Mouse (Mus musculus) ZHBTc4 (cell line): ENCODE data around the gene Retreg2.

Experiments used
- DNase-seq: peaks from one replicate; pipeline ENCODE4 v3.0.0-alpha.2; 2011; ENCODE audit warnings: low read depth, low spot score

The Retreg2 gene

DNA sequence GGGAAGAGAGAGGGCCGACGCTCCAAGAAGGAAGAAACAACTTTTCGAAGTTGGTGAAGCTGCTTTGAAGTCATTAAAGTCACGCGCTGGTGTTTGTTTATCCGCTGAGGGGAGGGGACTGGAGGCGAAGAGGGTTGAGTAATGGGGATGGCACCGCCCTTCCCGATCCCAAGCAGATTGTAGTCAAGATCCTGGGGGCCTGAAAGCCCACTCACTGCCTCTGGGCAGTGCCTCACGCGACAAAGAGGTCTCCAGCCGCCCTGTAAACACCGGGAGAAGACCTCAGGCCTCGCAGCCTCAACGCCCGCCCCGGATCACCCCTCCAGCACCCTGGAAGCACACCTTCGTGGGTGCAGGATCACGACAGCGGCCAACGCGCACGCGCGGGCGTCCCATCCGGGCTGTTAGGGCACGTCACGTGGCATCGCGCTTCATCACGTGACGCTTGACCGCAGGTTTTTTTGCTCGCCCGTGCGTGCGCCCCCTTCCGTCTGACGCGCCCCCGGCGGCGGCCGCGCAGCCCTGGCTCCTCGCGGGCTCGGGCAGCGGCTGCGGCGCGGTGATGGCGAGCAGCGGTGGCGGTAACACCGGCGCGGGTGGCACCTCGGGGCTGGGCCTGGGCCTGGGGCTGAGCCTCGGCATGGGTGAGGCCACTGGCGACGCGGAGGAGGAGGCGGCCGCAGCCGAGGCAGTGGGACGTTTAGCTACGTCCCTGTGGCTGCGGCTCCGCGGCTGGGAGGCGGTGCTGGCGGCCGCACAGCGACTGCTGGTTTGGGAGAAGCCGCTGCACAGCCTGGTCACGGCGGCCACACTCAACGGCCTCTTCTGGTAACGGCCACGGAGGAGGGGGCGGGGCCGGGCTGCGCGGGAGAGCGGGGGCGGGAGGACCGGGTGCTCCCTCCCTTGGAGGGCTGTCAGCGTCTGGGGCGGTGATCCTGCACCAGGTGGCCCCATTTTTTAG lies at the start of gene Retreg2, which contains the start of gene Cnppd1:
TSS of gene Retreg2 (plus strand) at position 478 of the 961 bp plus-strand sequence.
TSS of gene Cnppd1 (minus strand) at position 411 of the 961 bp plus-strand sequence.
- DNase-seq = peak; percentile 97

- DNase-seq = no peak
Observed at GRCm38 (mm10) chr1:75122211-75122610, 20.4 kb upstream of the Retreg2 start.

GRCm38 (mm10) chr1:75124346-75125321 lies 17.9 kb upstream of the Retreg2 start, which contains the start of gene Nhej1:
Gene Nhej1 (minus strand): TSS chr1:75125200.
- peak; percentile 99 for DNase-seq

DNA sequence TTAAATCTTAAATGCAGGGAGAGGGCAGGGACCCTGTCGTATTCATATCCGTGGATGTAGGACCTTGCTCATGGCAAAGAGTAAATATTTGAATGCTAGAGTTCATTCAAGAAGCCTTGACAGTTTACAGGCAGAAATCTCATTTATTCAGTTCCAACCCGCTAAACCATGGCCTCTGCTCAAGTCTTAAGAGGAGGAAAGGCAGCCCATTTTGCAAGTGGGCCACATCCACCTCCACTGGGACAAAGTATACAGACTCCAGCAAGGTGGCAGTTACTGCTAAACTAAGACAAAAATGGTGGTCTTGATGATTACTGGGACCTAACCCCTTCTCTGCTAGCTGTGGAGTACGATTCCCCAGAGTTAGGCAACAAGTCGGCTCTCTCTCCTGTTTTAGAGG lies 17.2 kb upstream of the Retreg2 start:
- DNase-seq = no peak

DNA sequence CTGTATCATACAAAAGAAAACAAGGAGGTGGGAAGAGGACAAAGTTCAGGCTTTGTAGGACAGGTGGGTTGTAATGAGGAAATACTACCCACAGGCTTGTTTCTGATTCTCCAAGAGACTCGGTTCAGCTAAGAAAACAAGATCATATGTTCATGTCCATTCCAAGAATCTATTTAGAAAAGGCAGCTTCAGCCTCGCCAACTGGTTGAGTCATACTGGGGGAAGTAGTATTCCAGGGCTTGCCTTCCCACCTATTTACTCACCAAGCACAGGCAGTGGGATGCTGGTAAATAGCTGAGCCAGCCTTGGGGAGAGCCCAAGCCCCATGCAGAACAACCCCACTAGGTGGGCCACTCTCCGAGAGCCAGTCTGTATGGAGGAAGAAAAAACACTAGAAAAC lies 13.9 kb upstream of the Retreg2 start:
- no peak for DNase-seq

DNA sequence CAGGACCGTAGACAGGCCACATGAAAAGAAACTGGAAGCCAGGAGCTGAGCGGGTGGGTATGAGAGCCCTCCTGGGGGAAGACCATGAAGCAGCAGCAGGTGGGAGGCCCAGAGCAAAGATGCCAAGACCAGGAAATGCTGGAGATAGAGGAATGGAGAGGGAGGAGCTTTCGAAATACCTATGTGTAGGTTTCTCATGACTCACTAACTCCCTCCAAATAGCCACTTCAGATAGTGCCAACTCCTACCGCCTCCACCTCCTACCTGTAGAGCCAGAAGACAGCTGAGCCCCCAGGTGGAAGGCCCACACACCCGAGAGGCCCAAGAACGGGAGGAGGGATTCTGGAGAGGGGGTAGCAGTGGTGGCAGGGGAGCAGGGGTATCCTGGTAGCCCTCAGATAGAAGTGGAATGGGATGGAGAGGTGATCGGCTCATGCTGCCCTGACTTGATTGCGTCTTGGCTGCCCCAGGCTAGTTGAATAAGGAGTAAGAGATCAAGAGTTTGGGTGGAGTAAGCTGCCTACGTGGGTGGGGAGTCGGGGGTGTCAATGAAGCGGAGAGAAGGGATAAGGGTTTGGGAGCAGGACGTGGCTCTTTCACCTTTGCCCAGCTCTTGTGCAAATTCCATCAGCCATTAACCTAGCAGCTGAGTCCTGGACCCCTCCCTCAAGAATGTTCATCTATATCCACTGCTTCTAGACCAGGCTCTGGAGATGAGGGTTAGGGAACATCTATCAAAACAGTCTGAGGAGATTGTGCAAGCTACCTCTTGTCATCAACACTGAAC lies 9.0 kb upstream of the Retreg2 start, which contains the start of gene Slc23a3:
TSS of gene Slc23a3 (minus strand) at position 470 of the 787 bp plus-strand sequence.
- no peak for DNase-seq

DNA sequence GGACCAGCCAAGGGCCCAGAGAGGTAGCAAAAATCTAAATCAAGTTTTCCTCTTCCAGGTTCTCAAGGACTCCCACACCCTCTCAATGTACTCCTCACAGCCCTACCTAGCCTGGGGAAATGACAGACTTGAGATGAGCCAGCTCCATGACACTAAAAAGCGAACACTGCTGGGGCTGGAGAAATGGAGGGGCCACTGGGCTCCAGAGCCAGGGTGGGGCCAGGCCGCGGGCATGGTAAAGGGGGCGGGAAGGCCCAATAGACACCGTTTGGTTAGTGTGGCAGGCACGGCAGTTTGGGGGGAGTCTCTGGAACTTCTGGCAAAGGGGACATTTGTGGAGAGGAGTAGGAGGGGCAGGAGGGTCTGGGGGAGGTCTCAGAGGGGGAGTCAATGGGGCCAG lies 6.3 kb upstream of the Retreg2 start:
- no peak for DNase-seq

- no peak for DNase-seq
Observed at GRCm38 (mm10) chr1:75136730-75137129, 5.8 kb upstream of the Retreg2 start.

- DNase-seq = no peak
Observed at GRCm38 (mm10) chr1:75138448-75138847, 4.1 kb upstream of the Retreg2 start.

GRCm38 (mm10) chr1:75140601-75141190 lies 1.9 kb upstream of the Retreg2 start:
- no peak for DNase-seq

- DNase-seq = peak; percentile 61
Observed at GRCm38 (mm10) chr1:75141486-75142190, 940 bp upstream of the Retreg2 start.

DNA sequence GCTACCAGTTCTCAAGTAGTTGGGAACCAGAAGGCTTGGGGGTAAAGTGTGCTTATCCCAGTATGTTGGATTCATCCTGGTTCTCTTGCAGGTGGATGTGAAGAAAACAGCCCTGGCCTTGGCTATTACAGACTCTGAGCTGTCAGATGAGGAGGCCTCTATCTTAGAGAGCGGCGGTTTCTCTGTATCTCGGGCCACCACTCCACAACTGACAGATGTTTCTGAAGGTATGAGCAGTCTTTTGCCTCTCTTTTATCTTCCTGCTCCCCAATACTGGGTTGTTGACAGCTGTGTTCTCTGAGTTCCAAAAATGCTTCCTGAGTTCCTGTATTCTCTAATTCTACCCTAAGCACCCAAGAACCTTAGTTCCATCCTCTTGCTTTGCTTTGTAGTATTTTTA lies 3.0 kb downstream of the Retreg2 start:
- no peak for DNase-seq

DNA sequence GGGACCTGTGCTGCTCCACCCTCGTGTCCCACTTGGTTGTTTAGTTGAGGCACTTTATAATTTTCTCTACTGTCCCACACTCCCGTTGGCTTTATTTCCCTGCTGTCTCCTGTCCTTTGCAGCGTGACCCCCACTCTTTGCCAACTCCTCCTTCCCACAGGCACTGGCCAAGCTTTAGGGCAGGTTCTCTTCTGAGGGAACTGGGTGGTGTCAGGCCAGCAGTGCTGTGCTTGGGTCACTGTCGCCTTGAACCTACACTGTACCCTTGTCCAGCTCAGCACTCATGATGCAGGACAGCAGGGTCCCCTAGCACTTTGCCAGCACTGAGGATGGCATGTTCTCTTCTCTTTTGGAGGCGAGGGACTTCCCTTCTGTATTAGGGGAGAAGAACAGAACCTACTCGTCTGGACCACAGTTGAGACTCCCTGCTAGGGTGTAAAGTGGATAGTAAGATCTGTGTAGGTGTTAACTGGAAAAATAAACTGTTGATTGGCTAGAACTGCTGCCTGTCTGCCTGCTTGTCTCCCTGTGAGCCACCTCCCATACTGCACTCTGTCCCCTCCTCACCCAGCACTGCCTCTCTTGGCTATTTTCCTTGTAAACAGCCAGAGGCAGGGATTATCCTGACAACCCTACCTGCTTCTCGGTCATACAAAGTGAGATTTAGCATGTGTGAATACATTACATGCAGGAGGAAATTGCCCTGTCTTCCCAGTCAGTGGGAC lies 5.0 kb downstream of the Retreg2 start:
- no peak for DNase-seq

GRCm38 (mm10) chr1:75148727-75149126 lies 6.1 kb downstream of the Retreg2 start:
- DNase-seq = no peak

DNA sequence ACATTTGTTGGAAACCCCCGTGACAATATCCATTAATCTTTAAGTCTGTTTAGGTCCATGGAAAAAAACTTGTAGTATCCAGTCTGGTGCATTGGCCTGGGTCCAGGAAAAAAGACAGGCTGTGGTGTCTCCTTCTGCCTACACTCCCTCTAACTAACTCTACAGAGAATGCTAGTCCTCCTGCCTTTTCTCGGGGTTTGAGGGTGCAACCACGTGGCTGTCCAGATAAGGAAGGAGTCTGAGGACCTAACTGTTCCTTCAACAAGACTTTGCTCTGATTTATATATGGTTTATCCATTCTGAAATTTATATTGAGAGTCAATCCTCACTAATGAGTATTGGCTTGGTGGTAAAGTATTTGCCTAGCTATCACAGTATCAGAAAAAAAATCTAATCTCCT lies 13.3 kb downstream of the Retreg2 start:
- DNase-seq = no peak

- DNase-seq = no peak
Observed at GRCm38 (mm10) chr1:75158990-75159389, 16.4 kb downstream of the Retreg2 start.

DNA sequence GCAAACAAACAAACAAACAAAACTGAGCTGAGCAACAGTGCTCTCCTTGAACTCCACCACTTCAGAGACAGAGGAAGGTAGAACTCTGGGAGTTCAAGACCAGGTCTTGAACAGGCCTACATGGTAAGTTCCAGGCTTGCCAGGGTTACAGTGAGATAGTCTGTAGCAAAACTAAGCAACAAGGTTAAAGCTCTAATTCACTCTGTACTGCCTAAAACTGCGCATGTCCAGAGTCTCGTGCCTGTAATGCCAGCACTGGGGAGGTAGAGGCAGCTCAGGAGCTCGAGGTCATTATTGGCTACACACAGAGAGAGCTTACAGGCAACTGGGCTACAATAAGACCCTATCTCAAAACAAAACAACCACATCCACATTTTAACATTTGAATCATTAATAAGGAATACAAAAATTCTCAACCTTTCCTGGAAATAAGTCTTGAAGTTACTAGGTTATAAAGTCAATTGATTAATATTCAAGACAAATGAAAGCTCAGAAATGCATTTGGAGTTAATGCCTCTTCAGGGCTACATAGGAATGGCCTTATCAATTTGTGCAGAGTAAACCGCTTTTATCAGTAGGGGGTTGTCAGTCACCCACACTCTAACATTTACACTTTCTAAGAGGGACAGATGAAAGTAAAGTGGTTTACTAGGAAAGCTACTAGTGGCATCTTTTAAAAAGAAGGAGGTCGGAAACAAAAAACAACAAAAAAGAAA lies 17.1 kb downstream of the Retreg2 start:
- no peak for DNase-seq

GRCm38 (mm10) chr1:75160256-75160617 lies 17.7 kb downstream of the Retreg2 start:
- DNase-seq = no peak

- DNase-seq = no peak
Observed at GRCm38 (mm10) chr1:75168093-75168471, 25.5 kb downstream of the Retreg2 start.
